Mouse (Mus musculus) stomach, embryonic 15.5 days (tissue): Measurements from ENCODE around the gene Mark4. TPM values are rescaled to one million over a fixed set of nuclear protein-coding genes. Genes with fewer than 3 reads are reported as not detected.

Source experiments
- ATAC-seq: fragments of 200-750 bp; cut with Nextera tagmentation; 2 replicates; pipeline ENCODE4 v1.8.0; 2017; ENCODE audit warnings: low read depth, moderate number of reproducible peaks, moderate TSS enrichment; ENCODE audit not compliant: insufficient read depth, low FRiP score
- H3K27ac ChIP-seq: fragments of 300-500 bp; sonication (generic); 2 replicates; pipeline ENCODE4 v1.5.1; 2015; ENCODE audit warnings: mild to moderate bottlenecking, inconsistent platforms
- H3K27me3 ChIP-seq: fragments of 300-500 bp; sonication (generic); replicated peaks from 2 replicates; pipeline ENCODE4 v1.6.1; 2015; ENCODE audit warnings: inconsistent platforms
- H3K36me3 ChIP-seq: fragments of 300-500 bp; sonication (generic); 2 replicates; pipeline ENCODE4 v1.6.1; 2015; ENCODE audit warnings: inconsistent platforms
- H3K4me1 ChIP-seq: fragments of 300-500 bp; sonication (generic); 2 replicates; pipeline ENCODE4 v1.6.1; 2015; ENCODE audit warnings: inconsistent platforms
- H3K4me2 ChIP-seq: fragments of 300-500 bp; sonication (generic); 2 replicates; pipeline ENCODE4 v1.6.1; 2015; ENCODE audit warnings: mild to moderate bottlenecking, inconsistent platforms
- H3K4me3 ChIP-seq: fragments of 300-500 bp; sonication (generic); replicated peaks from 2 replicates; pipeline ENCODE4 v1.5.1; 2015; ENCODE audit warnings: inconsistent platforms
- H3K9ac ChIP-seq: fragments of 300-500 bp; sonication (generic); 2 replicates; pipeline ENCODE4 v1.6.1; 2015; ENCODE audit warnings: inconsistent platforms
- H3K9me3 ChIP-seq: fragments of 300-500 bp; sonication (generic); 2 replicates; pipeline ENCODE4 v1.6.1; 2016; ENCODE audit warnings: inconsistent platforms
- WGBS: fragments of 180-500 bp; shearing (Covaris S2); methylation state at CpG from one replicate; pipeline ENCODE4 v1.1.7; 2015; 5-methylcytosine and 5-hydroxymethylcytosine counted together
- polyA plus RNA-seq: library from polyadenylated mRNA; unstranded; fragments of >200 nt; fragmentation: Nextera tagmentation; extraction: Ambion mirVana; gene quantifications from 2 replicates; pipeline ENCODE4 v1.2.1, GENCODE M21; 2015

The Mark4 gene
- 7.8 and 7.9 TPM in 2 replicates for polyA plus RNA-seq

DNA sequence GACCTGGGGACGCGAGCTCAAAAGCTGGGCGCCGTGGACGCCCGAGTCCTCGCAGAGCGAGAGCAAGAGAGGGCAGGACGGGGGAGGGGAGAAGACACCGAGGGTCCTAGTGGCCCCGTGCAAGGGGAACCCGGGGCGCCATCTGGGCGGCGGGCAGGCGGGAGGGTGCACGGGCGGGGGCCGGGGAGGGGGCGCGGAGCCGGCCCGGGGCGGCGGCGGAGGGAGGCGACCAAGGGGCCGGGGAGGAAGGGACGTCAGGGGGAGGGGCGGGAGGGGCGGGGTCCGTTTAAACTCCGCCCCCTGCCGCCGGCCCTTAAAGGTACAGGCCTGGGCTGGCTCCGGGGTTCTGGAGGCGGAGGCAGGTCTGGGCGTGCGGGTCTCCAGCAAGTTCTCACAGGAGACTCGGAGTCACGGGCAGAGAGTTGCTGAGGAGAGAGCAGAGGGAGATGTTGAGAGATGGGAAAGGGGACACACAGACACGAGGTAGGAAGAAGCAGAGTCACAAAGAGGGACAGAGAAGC, at the start of gene Mark4:
Mark4 (minus strand) TSS at position 231 of the 521 bp plus-strand sequence.
- 1% methylated on average over 26 of the region's 42 CpGs for WGBS
- ATAC-seq: peak; percentile 79
- H3K36me3 ChIP-seq: no peaks in the 10 kb centered on the region; the same call in 1 of the 2 replicates
- H3K27ac ChIP-seq: peak within 1 kb of the TSS; percentile 74
- peak within 1 kb of the TSS; percentile 94 for H3K4me2 ChIP-seq
- peaks cover 18% of the 10 kb centered on the region for H3K4me1 ChIP-seq
- H3K4me3 ChIP-seq: peak within 1 kb of the TSS; percentile 72
- peak within 1 kb of the TSS; percentile 89 for H3K9ac ChIP-seq
- H3K27me3 ChIP-seq: no peaks in the 10 kb centered on the region
- H3K9me3 ChIP-seq: no peaks in the 10 kb centered on the region

DNA sequence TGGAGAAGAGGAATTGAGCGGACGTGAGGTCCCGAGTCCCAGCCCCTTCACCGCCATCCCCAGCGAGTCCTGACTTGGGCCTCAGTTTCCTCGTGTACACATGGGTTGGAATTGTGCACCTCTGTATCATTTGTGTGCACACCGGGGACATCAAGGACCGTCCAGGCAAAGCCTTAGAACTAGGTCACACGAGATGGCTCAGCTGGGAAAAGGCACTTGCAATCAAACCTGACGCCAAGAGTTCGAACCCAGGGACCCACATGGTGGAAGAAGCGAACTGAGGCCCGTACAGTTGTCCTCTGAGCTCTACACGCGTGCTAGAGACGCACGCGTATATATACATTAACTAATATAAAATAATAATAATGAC, 49.0 kb upstream of the Mark4 start:
- 4% methylated on average over 18 of the region's 18 CpGs for WGBS
- Histone ChIP-seq H3K27me3 (no peaks in the 10 kb centered on the region), H3K4me1 (peaks cover 21% of the 10 kb centered on the region), H3K4me3 (peak overlapping the region; percentile 91), H3K9ac (peak overlapping the region; percentile 51; the same call in 1 of the 2 replicates), H3K9me3 (no peaks in the 10 kb centered on the region), H3K27ac (peak overlapping the region; percentile 77; the same call in 1 of the 2 replicates), H3K36me3 (no peaks in the 10 kb centered on the region), H3K4me2 (peak overlapping the region; percentile 98)
- ATAC-seq: no peak

DNA sequence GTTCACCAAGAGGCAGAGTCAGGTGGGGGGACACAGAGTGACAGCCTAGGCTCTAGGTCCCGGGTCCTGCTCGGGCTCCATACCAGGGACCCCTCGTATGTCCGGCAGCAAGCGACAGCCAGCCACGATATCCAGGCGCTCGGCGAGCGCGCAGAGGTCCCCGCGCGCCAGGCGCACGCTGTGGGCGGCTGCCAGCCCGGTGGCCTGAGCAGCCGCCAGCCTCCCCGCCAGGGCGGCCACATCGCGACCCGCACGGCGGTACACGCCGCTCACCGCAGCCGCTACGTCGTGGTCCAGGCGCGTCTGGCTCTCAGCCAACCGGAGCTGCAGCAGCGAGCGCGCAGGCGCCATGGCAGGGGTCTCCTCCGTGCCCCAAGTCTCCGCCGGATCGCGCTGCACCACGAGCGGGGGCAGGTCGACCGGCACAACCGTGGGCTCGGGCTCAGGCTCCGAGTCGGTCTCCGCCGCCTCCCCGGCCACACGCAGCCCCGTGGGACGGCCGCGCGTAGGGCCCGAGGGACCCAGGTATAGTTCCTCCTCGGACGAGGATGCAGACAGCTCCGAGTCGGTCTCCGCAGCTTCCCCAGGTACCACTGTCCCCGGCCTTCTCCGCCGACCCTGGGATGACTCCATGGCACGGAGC, 48.5 kb upstream of the Mark4 start:
- Histone ChIP-seq H3K4me2 (peak overlapping the region; percentile 98), H3K36me3 (no peaks in the 10 kb centered on the region), H3K27me3 (no peaks in the 10 kb centered on the region), H3K4me3 (peak overlapping the region; percentile 91), H3K9me3 (no peaks in the 10 kb centered on the region), H3K27ac (no peak overlapping the region), H3K9ac (peak overlapping the region; percentile 51), H3K4me1 (peaks cover 21% of the 10 kb centered on the region)
- ATAC-seq: no peak
- 1% methylated on average over 71 of the region's 71 CpGs for WGBS

- 49% methylated on average over 6 of the region's 6 CpGs for WGBS
Observed at GRCm38 (mm10) chr7:19506326-19506725, 47.7 kb upstream of the Mark4 start.

GRCm38 (mm10) chr7:19503481-19504068, 45.0 kb upstream of the Mark4 start:
- 30% methylated on average over 5 of the region's 5 CpGs for WGBS
- H3K4me3 ChIP-seq: no peak overlapping the region
- ATAC-seq: no peak

More at GRCm38 (mm10) chr7:19506326-19506725, 47.7 kb upstream of the Mark4 start:
- Histone ChIP-seq H3K9me3 (no peaks in the 10 kb centered on the region), H3K27ac (no peak overlapping the region), H3K4me3 (no peak overlapping the region), H3K9ac (no peak overlapping the region), H3K4me2 (peak overlapping the region; percentile 98; the same call in 1 of the 2 replicates), H3K36me3 (no peaks in the 10 kb centered on the region), H3K4me1 (peaks cover 21% of the 10 kb centered on the region), H3K27me3 (no peaks in the 10 kb centered on the region)
- no peak for ATAC-seq

DNA sequence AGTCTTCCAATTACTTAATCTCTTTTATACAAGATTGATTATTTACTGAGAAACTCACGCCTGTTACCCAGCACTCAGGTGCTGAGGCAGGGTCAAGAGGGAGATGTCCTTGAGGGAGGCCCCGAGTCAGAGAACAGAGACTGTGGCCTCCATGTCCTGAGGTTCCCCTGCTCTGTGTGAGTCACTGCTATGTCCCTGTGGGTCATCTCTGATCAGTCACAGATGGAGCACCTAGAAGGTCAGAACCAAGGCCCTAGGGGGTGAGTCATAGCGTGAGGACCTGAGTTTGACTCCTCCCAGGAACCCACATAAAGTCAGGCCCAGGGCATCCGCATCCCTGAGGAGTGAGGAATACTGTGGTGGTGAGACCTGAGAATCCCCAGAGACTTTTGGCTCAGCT, 43.0 kb upstream of the Mark4 start:
- no peaks in the 10 kb centered on the region for H3K36me3 ChIP-seq
- H3K4me3 ChIP-seq: no peak overlapping the region
- H3K9me3 ChIP-seq: no peaks in the 10 kb centered on the region
- 74% methylated on average over 4 of the region's 4 CpGs for WGBS
- ATAC-seq: no peak
- no peak overlapping the region for H3K4me2 ChIP-seq
- peaks cover 2% of the 10 kb centered on the region; the same call in 1 of the 2 replicates for H3K4me1 ChIP-seq
- no peak overlapping the region for H3K27ac ChIP-seq
- H3K9ac ChIP-seq: no peak overlapping the region
- no peaks in the 10 kb centered on the region for H3K27me3 ChIP-seq

More at GRCm38 (mm10) chr7:19503481-19504068, 45.0 kb upstream of the Mark4 start:
- Histone ChIP-seq H3K36me3 (no peaks in the 10 kb centered on the region), H3K4me1 (peaks cover 13% of the 10 kb centered on the region; the same call in 1 of the 2 replicates), H3K9me3 (no peaks in the 10 kb centered on the region), H3K9ac (no peak overlapping the region), H3K4me2 (no peak overlapping the region), H3K27me3 (no peaks in the 10 kb centered on the region), H3K27ac (no peak overlapping the region)

DNA sequence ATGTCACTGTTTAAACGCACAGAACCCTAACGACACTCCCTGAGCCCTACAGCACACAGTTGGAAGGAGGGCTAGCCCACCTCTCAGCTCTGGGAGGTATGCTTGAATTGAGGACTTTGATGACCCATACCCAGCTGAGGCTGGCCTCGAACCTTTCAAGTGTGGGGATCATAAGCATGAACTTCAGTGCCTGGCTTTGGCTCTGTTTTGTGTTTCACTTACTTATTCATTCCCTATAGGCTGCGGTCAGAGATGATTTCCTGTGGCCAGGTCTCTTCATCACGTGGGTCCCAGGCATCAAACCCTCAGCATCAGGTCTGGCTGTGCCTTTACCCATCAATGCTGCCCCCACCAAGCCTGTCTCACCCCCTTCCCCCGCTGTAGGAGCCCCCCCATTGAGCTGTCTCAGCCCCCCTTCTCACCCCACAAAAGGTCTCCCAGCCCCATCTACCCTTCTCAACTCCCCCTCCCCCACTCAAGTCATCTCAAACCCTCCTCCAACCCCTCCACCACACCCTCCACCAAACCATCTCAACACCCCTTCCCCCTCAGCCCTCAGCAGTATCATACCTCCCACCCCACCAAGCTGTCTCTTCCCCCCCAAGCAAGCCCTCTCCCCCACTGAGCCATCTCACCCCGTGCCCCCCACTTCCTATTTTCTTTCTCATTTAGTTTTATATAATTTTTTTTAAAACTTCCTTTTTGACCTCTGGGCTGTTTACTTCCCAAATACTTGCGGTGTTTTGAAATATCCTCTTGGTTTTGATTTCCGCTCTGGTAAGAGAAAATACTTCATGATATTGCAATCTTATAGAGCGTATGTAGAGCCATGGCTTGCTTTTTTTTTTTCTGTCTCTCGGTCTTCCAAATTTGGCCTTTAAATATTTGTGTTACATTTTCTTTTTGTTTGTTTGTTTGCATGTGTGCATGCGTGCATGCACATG, 42.1 kb upstream of the Mark4 start:
- Histone ChIP-seq H3K9me3 (no peaks in the 10 kb centered on the region), H3K27ac (no peak overlapping the region), H3K4me2 (no peak overlapping the region), H3K4me3 (no peak overlapping the region), H3K4me1 (peaks cover under 1% of the 10 kb centered on the region; the same call in 1 of the 2 replicates), H3K27me3 (no peaks in the 10 kb centered on the region), H3K9ac (no peak overlapping the region), H3K36me3 (no peaks in the 10 kb centered on the region)
- no peak for ATAC-seq
- 64% methylated on average over 12 of the region's 12 CpGs for WGBS

- Histone ChIP-seq H3K9me3 (no peaks in the 10 kb centered on the region), H3K4me1 (peaks cover 3% of the 10 kb centered on the region; the same call in 1 of the 2 replicates), H3K27ac (no peak overlapping the region), H3K36me3 (no peaks in the 10 kb centered on the region), H3K4me2 (no peak overlapping the region), H3K4me3 (no peak overlapping the region), H3K27me3 (no peaks in the 10 kb centered on the region), H3K9ac (no peak overlapping the region)
- ATAC-seq: no peak
- WGBS: 42% methylated on average over 4 of the region's 4 CpGs
Observed at GRCm38 (mm10) chr7:19498326-19498725, 39.7 kb upstream of the Mark4 start.

DNA sequence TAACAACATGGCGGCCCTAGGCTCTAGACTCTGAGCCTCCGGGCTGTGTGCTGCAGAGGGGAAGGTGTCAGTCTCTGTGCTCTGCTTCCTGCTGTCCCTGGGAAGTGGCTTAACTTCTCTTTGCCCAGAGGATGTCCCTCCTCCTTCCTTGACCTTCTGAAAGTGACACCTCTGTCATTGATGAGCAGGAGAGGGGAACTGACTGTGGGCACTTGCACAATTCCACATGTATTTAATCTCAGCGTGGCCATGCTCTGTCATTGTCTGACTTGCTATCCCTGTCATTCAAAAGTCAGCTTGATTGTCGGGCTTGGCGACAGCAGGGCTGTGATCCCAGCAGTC, 37.6 kb upstream of the Mark4 start:
- Histone ChIP-seq H3K4me2 (no peak overlapping the region), H3K9me3 (no peaks in the 10 kb centered on the region), H3K4me3 (no peak overlapping the region), H3K27me3 (peaks cover 8% of the 10 kb centered on the region), H3K27ac (no peak overlapping the region), H3K9ac (no peak overlapping the region), H3K4me1 (peaks cover 8% of the 10 kb centered on the region), H3K36me3 (no peaks in the 10 kb centered on the region)
- no peak for ATAC-seq
- WGBS: 53% methylated on average over 5 of the region's 5 CpGs

- no peak overlapping the region for H3K27ac ChIP-seq
- H3K9ac ChIP-seq: no peak overlapping the region
- WGBS: 46% methylated on average over 20 of the region's 20 CpGs
- H3K4me2 ChIP-seq: no peak overlapping the region
- peaks cover 13% of the 10 kb centered on the region for H3K27me3 ChIP-seq
- peaks cover 8% of the 10 kb centered on the region for H3K4me1 ChIP-seq
- no peaks in the 10 kb centered on the region for H3K9me3 ChIP-seq
- no peak overlapping the region for H3K4me3 ChIP-seq
- ATAC-seq: no peak
- H3K36me3 ChIP-seq: no peaks in the 10 kb centered on the region
Observed at GRCm38 (mm10) chr7:19495521-19496213, 37.0 kb upstream of the Mark4 start.

- H3K9me3 ChIP-seq: no peaks in the 10 kb centered on the region
- peaks cover 8% of the 10 kb centered on the region for H3K4me1 ChIP-seq
- WGBS: 79% methylated on average over 25 of the region's 25 CpGs
- H3K4me2 ChIP-seq: no peak overlapping the region
- H3K4me3 ChIP-seq: no peak overlapping the region
- peaks cover 18% of the 10 kb centered on the region for H3K27me3 ChIP-seq
- no peak for ATAC-seq
- no peak overlapping the region for H3K27ac ChIP-seq
- H3K9ac ChIP-seq: no peak overlapping the region
- no peaks in the 10 kb centered on the region for H3K36me3 ChIP-seq
Observed at GRCm38 (mm10) chr7:19494751-19495474, 36.3 kb upstream of the Mark4 start.
